Mouse (Mus musculus) urinary bladder, postnatal 14 days (tissue): ENCODE data around the gene Actr6.
A peak's percentile ranks its signal among the peaks of the same experiment; 100 is the strongest.

Experiments
- DNase-seq: peaks from one replicate; pipeline ENCODE4 v3.0.0; 2021; ENCODE audit warnings: low spot score

The Actr6 gene

DNA sequence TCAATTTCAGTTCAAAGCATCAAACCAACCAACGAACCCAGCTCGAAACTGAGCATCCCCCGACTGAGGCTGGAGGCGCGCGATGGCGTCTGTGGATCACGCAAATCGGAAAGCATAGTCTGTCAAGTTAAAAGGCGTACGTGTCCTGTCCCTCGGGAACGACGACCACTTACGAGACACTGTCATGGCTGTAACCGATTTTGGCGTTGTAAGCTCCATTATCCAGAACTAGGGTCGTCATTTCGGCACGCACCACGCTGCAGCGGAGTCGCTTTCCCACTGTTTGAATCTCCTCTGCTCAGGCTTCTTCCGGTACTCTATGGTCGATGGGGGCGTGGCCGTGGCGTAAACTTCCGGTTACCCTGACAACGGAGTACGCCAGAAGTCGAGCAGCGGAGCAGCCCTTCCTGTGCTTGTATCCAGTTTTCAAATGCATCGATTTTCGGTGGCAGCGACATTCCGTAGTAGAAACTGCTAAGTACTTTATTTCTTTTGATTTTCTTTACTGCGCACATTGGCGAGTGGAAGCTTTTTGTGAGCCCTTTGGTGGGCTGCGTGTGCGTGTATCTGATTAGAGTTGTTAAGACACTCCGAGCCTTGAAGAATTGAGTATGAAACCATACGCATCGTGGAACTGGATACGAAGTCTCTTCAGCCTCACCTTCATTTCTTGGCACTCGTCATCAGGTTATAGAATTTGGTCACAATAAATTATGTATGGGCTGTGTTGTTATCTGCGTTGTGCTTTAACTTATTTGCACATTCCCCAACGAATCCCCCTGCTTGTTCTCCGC, at the start of gene Actr6:
Gene Actr6, minus strand, starts transcription at position 295 of the 794 bp plus-strand sequence.
- peak; percentile 94 for DNase-seq

DNA sequence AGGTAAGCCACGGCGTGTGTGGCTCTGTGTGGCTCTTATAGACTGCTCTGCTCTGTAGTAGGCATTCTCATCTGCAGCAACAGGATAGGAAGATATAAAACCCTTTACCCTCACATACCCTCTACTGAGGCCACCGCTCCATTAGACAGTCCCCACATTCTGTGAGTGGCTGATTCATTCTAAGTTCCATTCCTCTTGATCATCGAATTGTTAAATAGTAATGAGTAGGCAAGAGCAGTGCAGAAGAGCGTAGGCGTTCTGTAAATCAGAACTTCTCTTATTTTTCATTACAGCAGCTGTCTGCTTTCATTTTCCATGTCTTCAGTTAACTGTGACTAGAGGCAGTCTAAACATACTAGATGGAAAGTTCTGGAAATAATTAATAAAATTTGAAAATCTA, 43.9 kb upstream of the Actr6 start:
- DNase-seq = no peak

DNA sequence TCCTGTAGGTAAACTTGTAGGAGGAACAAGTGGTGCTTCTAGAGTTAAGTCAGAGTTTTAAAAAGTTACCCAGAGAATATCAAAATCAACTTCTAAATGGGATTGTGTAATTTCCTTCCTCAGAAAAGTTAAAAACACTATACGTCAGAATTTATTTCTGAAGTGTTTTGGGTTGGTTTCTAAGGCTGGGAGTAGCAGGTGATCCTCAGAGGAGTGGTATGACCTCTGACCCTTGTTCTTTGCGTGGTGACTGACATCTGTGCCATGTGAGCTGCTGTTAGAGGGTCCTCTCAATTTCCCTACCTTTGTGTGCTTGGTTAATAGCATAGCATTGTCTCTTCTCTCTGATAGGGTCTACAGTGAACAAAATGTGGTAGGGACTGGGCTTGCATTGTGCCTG, 39.8 kb upstream of the Actr6 start:
- no peak for DNase-seq

DNA sequence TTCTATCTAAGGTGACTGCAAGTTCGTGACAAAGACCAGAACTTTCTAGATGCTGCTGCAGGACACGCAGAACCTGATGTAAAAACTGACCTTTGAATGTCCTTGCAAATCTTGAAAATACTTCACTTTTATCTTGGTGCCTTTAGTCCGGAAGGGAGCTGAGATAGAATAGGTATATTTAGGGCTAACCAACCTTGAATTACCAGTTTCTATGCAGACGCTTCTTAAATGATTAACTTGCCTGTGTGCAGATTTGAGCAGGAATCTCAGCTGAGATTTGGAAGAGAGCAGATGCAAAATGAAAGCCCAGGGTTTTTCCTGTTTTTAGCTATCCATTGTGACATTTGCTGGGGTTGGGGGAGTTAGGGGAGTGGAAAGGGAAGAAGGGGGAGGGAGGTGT, 37.0 kb upstream of the Actr6 start:
- DNase-seq = no peak

DNA sequence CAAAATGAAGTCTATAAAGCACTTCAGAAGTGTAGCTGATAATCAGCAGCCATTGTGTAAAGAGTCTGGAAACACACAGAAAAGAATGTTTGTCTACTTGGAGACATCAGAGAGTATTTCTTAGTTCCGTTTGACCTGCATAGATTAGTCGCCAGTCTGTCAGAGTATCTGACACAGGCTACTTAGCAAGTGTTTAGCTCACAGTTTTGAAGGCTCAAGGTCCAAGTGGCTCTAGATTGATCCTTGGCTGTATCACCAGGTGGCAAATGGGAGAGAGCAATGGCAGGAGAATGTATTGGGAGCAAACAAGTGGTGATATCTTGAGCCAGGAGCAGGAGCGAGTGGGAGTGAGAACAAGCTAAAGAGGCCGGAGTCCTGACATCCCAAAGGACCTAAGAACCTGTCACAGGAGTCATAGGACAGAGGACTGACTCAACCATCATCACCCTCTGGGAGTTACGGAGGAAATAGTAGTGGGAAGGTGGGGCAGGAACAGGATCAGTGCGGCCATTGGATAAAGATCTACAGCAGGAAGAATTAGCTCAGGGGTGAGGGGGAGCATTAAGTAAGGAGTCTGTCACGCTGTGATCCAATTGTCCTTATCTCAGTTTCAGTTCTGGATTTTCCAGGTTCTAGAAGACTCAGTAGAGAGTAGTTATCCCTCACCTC, 36.4 kb upstream of the Actr6 start:
- DNase-seq = no peak

DNA sequence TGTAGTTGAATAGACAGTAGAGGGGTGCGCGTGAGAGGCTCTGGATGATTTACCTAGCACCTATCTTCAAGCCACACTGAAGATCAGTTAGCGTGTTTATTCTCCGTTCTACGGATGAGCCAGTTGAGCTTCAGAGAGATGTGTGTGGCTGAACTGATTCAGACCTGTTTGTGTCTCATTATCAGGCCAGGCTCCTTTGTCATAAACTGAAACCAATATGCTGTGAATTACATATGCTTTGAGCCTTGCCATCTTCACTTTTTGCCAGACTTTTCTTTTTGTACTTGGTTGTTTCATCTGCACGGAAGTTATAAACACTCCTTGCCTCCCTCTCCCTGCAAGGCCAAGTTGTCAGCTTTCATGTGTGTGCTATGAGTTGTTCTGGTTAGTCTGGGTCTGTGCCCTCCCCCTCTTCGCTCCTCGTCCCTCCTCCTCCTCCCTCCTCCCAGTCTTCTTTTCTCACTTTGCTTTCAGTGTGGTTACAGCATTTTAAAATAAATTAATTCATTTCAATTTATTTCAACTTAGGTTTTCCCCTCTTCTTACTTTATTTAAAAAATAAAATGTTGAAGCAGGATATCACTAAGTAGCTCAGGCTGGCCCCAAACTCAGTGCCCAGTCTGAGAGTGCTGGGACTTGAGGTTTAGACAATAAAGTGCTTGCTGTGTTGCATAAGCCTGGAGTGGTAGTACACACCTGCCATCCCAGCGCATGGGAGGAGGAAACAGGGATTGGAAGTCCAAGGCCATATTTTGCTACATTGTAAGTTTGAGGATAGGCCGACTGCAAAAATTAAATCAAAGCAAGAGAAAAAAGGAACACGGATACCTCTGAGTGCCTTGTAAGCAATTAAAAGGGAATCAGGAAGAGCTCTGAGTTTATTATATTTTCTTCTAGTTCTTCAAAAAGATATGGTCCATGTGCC, 34.0 kb upstream of the Actr6 start:
- no peak for DNase-seq

DNA sequence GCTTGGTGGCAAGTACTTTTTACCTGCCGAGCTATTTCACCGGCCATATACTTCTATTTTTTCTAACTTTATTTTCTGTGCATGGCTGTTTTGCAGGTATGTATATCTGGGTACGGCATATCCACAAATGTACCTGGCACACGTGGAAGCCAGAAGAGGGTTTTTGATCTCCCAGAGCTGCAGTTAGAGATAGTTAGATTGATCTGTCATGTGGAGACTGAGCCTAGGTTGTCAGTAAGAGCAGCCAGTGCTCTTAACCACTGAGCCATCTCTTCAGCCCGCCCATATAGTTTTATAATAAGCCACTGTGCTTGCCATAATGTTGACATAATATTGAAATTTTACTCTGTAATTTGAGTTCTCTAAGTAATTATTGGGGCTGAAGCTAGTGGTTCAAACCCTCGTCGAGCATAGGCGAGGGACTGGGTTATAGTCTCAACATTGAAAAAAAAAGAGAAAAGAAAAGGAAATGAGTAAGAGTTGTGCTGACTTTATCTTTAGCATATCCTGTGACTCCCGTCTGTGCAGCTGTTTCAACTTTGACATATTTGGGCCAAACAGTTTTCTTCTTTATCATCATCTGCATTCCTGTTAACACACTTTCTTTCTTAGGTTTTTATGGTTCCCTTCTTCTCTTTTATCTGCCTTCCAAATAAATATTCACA, 32.5 kb upstream of the Actr6 start:
- no peak for DNase-seq

DNA sequence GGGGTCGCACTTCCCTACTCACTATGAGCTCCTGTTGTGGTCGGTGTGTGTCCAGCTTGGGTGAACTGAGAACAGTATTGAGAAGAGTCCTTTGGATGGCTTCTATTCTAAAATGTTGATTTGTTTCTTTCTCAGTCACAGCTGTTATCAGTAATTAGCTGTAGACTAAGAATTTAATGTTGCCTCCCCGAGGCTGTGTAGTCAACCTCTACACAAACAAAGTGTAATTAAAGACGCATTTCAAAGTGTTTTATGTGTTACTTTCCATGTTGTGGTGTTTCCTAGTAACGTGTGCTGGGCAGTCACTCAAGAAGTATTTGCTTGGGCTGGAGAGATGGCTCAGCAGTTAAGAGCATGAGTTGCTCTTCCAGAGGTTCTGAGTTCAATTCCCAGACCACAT, 28.7 kb upstream of the Actr6 start:
- DNase-seq = no peak

DNA sequence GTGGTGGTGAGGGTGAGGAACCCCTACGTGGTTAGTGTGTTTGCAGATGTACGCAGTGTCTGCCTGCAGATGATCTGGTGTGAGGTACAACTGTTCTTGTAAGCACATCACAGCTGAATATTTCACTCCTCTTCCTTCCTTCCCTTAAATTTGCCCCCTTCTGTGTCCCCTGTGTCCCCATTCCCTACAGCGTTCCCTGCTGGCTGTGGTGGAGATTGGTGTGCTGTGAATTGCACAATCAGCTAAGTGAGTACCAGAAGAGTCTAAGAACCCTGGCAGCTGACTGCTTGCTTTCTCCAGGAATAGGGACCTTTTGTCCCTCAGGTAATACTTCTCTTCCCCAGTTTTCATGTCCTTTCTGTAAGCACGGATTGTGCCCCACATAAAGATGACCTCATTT, 23.1 kb upstream of the Actr6 start:
- no peak for DNase-seq

DNA sequence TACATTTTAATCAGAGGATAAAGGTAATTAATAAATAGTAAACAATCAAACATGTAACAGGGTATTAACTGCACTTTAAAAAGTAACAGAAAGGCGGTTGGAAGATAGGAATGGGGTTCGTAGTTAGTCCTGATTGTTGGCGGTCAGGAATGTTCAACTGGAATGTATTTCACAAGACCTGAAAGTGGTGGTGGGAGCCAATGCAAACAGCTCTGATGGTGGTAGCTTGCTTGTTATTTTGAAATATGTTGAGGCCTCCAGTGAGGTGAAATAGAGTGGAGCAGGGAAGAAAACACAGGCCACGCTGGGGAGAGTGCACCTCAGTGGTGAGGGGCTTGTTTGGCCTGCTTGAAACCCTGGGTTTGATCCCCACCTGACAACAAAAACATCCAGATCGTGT, 19.0 kb upstream of the Actr6 start:
- no peak for DNase-seq

DNA sequence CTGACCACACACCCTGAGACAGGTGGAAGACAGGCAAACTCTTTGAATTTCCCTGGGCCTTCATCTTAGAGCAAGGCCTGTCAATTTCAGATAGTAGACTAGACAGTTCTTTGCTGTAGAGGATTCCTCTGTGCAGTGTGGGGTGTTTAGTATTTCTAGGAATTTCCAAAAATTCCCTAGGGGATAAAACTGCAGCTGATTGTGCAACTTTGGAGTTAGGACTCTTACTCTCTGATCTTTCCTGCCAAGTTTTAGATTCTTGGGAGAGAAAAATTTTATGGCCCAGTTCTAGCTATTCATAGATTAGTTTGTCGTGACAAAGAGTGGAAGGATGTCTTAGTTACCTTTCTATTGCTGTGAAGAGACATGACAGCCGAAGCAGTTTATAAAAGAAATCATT, 16.5 kb upstream of the Actr6 start:
- no peak for DNase-seq

DNA sequence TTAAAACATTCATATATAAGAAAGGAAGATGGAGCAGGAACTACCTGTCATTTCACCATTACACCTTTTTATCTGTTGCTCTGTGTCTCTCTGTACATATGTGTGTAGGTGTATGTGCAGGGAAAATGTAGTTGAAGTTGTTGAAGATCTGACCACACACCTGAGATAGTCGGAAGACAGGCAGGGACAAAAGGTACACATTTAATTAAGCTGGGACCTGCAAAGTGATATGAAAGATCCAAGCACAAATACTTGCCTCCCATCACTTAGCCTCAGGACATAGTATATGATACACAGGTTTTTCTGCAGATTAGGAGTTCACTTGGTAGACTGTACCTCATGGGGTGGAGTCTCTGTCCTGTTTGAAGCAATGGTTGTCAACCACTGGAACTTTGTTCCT, 15.8 kb upstream of the Actr6 start:
- DNase-seq = no peak

DNA sequence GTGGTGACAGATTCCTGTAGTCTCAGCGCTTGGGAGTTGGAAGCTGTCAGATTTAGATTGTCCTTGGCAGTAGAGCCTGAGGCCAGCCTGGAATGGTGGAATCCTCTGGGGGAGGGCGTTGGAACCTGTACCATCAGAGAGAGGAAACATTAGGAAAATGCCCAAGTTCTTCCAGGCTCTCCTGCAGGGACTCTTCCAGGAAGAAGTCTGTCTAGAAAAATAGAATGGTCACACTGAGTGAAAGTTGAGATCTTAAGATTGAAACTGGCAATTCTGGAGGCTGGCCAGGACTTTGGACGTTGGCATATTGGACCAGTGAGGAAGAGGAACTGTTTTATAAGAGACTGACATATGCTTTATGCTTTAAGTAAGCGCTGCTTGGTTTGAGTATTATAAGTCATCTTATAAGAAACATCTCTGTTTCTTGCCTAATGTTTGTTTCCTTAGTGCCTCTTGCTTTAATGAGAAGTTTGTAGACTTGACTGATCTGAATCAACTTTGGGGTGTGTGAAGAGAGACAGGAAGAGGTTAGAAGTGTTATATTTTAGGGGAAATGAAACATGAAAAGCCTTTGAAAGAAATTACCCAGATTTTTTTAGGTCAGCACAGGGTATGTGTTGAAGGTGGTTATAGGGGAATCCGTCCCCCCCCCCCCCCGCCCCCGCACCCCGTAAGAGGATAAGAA, 15.3 kb upstream of the Actr6 start:
- peak; percentile 46 for DNase-seq

DNA sequence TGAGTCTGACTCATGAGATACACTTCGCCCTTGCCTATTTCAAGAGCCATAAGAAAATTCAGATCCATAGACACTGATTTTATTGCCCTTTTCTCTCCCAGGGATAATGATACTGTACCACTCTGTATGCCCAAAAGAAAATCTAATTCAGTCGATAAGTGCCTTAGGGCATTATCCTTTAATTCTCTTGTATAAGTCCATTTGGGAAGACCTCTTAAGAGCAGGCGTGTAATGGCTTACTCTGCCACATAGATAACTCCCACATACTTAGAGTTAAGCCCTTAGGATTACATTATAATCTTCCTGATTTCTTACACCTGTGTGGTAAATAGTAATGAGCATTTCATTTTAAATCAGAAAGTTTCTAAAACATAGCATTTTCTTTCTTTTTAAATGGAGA, 14.5 kb upstream of the Actr6 start:
- DNase-seq = no peak

DNA sequence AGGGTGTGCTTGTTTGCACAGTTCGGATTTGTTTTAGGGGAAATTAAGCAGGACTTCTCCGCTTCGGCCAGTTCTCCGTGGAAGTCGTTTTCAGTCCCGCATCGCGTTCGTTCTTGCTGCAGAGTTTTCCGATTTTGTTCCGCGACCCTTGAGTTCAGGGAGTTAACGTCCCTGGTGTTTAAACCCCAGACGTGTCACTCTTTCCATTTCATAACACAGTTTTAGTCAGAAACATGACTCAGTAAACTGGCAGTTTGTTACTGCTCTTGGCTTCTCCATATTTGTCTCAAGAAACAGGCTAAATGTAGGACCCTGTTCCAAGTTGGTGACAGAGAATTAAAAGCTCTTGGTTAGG, 13.5 kb upstream of the Actr6 start:
- DNase-seq = no peak

DNA sequence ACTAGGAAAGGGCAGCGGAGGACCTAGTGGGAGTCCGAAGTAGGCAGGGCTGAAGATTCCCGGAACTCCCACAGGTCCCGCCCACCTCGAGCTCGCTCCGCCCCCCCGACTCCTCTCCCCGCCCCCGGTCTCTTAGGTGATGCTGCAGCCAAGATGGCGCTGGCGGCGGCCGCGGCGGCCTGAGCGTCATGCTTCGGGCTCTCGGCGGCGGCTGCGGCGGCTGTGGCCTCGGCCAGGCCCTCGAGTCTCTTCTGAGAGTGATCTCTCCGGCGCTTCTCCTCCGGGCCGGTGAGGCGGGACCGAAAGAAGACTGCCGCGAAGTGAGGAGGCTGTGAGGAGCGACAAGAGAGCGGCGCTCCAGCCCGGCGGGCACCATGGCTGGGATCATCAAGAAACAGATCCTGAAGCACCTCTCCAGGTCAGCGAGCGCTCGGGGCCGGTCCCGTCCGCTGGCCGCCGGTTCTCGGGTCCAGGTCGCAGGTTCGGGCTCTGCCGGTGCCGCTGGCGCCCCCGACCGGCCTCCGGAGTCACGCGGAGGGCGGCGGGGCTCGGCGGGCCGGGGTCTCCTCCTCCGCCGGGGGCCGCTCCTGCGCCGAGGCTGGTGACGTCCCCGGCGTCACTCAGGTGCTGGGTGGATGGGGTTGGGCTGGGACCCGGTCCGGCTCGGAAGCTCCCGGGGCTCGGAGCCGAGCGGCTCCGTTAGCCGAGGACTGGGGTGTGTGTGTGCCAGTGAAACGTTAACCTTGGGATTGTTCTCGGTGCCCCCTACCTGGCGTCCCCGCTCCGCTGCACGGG, 13.0 kb upstream of the Actr6 start, which contains the start of gene Uhrf1bp1l:
Gene Uhrf1bp1l, plus strand, starts transcription at position 121 of the 795 bp plus-strand sequence.
- peak; percentile 95 for DNase-seq

DNA sequence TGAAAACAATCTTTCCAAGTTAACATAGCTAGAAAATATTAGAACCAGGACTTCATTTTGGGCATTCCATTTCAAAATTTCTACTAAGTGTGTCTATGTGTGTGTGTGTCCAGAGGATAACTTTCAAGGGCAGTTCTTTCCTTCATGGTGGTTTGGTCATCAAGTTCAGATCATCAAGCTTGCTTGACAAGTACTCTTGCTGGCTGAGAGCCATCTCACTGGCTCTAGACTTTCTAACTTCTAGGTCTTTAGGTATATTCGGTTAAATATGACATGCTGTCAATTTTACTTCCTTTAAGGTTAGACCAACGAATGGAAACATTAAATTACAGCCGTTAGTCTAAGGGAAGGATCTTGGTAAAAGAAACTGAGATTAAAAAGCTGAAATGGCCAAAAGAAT, 12.2 kb upstream of the Actr6 start:
- DNase-seq = no peak

DNA sequence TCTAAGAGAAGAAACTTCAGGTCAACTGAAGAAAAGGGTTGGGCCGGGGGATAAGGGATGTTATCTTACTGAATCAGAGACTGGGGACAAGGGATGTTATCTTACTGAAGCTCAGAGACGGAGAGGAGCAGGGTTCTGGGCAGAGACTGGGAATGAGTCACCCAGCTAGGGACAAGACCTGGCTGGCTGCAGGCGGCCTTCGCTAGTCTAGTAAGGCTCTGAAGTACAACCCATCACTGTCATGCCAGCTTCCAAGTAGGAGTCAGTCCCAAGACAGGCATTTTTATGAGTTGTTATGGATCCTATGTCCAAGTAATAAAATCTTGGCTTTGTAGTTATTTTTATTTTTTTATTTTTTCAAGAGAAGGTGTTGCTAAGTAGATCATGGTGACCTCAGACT, 11.2 kb upstream of the Actr6 start:
- peak; percentile 65 for DNase-seq

DNA sequence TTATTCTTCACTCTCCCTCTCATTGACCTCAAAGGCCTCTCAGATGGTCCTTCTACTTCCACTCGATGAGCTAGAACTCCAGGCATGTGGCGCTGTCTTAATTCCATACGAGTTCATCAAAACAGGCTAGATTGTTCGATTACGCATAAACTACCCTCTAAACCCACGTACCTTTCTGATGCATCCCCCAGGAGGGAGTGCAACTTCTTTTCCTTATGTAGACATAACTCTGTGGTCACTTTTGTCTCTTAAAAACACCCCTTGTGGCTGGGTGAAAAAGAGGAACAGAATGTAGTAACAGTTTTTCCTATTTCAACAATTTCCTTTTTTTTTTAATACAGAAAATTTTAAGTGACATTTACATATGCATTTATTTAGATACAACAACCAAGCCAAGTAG, 8.9 kb upstream of the Actr6 start:
- no peak for DNase-seq

DNA sequence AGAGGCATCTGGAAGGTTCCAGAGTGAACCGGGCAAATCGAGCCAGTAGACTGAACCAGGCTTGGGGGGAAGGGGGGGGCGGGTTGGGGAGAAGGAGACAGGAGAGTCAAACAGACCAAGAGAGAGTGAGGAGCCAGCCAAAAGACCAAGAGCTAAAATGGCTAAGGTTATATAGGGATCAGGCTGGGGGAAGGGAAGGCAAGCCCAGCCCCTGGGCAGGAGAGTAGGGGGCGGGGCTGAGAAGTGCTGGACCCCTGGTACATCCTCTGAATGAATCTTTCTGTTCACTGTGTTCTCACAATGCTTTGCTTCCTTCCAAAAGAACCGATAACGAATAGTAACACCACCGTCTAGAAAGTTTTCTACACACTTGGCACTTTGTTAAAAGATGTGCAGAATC, 7.6 kb upstream of the Actr6 start:
- no peak for DNase-seq

DNA sequence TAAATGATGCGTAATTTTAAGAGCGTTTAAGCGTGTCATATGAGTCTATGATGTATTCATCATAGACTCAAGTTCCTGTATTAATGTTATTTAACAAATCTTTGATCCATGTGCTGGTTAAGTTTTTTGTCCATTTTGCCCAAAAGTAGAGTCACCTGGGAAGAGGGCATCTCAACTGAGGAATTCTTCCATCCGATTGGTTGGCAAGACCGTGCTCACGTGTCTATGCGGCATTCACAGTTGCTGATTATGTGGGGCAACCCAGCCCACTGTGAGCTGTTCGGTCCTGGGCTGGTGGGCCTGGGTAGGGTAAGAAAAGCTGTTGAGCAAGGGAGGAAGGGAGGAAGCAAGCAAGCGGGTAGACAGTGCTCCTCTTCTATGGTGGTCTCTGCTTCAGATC, 6.3 kb upstream of the Actr6 start:
- no peak for DNase-seq
